Mouse (Mus musculus) limb, embryonic 14.5 days (tissue): ENCODE data around the gene Mylk4. TPM values are rescaled to one million over a fixed set of nuclear protein-coding genes. Genes with fewer than 3 reads are reported as not detected.

Experiments
- ATAC-seq: fragments of 200-750 bp; cut with Nextera tagmentation; 2 replicates; pipeline ENCODE4 v1.8.0; 2017; ENCODE audit warnings: low read depth, moderate number of reproducible peaks, moderate TSS enrichment; ENCODE audit not compliant: low FRiP score
- DNase-seq: peaks from one replicate; pipeline ENCODE4 v3.0.0-alpha.2; 2015; ENCODE audit warnings: low spot score
- H3K27ac ChIP-seq: fragments of 300-500 bp; sonication (generic); replicated peaks from 2 replicates; pipeline ENCODE4 v1.5.1; 2014; ENCODE audit warnings: low read depth, mild to moderate bottlenecking, low read length, moderate library complexity, mixed read lengths
- H3K27me3 ChIP-seq: fragments of 300-500 bp; sonication (generic); 2 replicates; pipeline ENCODE4 v1.6.1; 2014; ENCODE audit warnings: low read length, mixed read lengths; ENCODE audit not compliant: control insufficient read depth, insufficient read depth
- H3K36me3 ChIP-seq: fragments of 300-500 bp; sonication (generic); 2 replicates; pipeline ENCODE4 v1.6.1; 2014; ENCODE audit warnings: mild to moderate bottlenecking, low read length, moderate library complexity, mixed read lengths; ENCODE audit not compliant: control insufficient read depth, insufficient read depth
- H3K4me1 ChIP-seq: fragments of 300-500 bp; sonication (generic); 2 replicates; pipeline ENCODE4 v1.6.1; 2014; ENCODE audit warnings: antibody characterized with exemption, low read length, mixed read lengths; ENCODE audit not compliant: control insufficient read depth, insufficient read depth
- H3K4me2 ChIP-seq: fragments of 300-500 bp; sonication (generic); replicated peaks from 2 replicates; pipeline ENCODE4 v1.6.1; 2014; ENCODE audit warnings: low read depth, mild to moderate bottlenecking, low read length, moderate library complexity; ENCODE audit not compliant: severe bottlenecking
- H3K4me3 ChIP-seq: fragments of 300-500 bp; sonication (generic); replicated peaks from 2 replicates; pipeline ENCODE4 v1.5.1; 2014; ENCODE audit warnings: low read length
- H3K9ac ChIP-seq: fragments of 300-500 bp; sonication (generic); 2 replicates; pipeline ENCODE4 v1.6.1; 2014; ENCODE audit warnings: mild to moderate bottlenecking, low read depth, low read length, moderate library complexity; ENCODE audit not compliant: severe bottlenecking
- H3K9me3 ChIP-seq: fragments of 300-500 bp; sonication (generic); 2 replicates; pipeline ENCODE4 v1.6.1; 2016; ENCODE audit warnings: low read length; ENCODE audit not compliant: control insufficient read depth
- POLR2A ChIP-seq: fragments of 200-500 bp; IDR thresholded peaks from 2 replicates; pipeline ENCODE4 v1.8.0; 2012; ENCODE audit warnings: inconsistent platforms, mild to moderate bottlenecking, moderate library complexity, borderline replicate concordance; ENCODE audit not compliant: insufficient read depth, insufficient read length; ENCODE audit errors: extremely low read depth
- WGBS: fragments of 180-500 bp; shearing (Covaris S2); extraction: QIAGEN DNeasy Blood & Tissue Kit; methylation state at CpG from one replicate; pipeline ENCODE4 v1.1.7; 2014; 5-methylcytosine and 5-hydroxymethylcytosine counted together
- polyA plus RNA-seq, 2 experiments: library from polyadenylated mRNA; depleted of rRNA in 1 of 2; stranded (reverse) in 1 of 2; unstranded in 1 of 2; fragments of >200 nt; fragmentation: Nextera tagmentation in 1 of 2; extraction: Ambion mirVana in 1 of 2; gene quantifications; 2 replicates each; pipeline versions ENCODE4 v1.2.1 to v1.2.3; 2012 to 2014

The Mylk4 gene
- polyA plus RNA-seq, 2 experiments = 11.2 to 18.6 TPM

GRCm38 (mm10) chr13:32763141-32763540, 20.6 kb downstream of the Mylk4 start:
- WGBS = 89% methylated on average over 3 of the region's 3 CpGs
- H3K9ac ChIP-seq = no peak overlapping the region
- TF ChIP-seq POLR2A = no peak
- ATAC-seq (no peak), DNase-seq (no peak)
- H3K4me3 ChIP-seq = no peak overlapping the region
- no peaks in the 10 kb centered on the region for H3K27me3 ChIP-seq
- no peak overlapping the region for H3K4me2 ChIP-seq
- H3K4me1 ChIP-seq = peaks cover 22% of the 10 kb centered on the region
- no peak overlapping the region for H3K27ac ChIP-seq
- H3K9me3 ChIP-seq = no peaks in the 10 kb centered on the region
- no peaks in the 10 kb centered on the region for H3K36me3 ChIP-seq

- H3K9ac ChIP-seq = no peak overlapping the region
- H3K4me3 ChIP-seq = no peak overlapping the region
- WGBS = 38% methylated on average over 2 of the region's 2 CpGs
- peaks cover 24% of the 10 kb centered on the region for H3K4me1 ChIP-seq
- DNase-seq (peak; percentile 70), ATAC-seq (peak; percentile 30)
- H3K27me3 ChIP-seq = no peaks in the 10 kb centered on the region
- no peak for TF ChIP-seq POLR2A
- no peaks in the 10 kb centered on the region for H3K36me3 ChIP-seq
- H3K9me3 ChIP-seq = no peaks in the 10 kb centered on the region
- no peak overlapping the region for H3K27ac ChIP-seq
- H3K4me2 ChIP-seq = no peak overlapping the region
Observed at GRCm38 (mm10) chr13:32760795-32761194, 23.0 kb downstream of the Mylk4 start.

- peak; percentile 55; the same call in 1 of the 2 replicates for ATAC-seq
- H3K9ac ChIP-seq = no peak overlapping the region
- 19% methylated on average over 4 of the region's 4 CpGs for WGBS
- no peaks in the 10 kb centered on the region for H3K9me3 ChIP-seq
- no peak for TF ChIP-seq POLR2A
- peak; percentile 37 for DNase-seq
- H3K4me3 ChIP-seq = no peak overlapping the region
- no peaks in the 10 kb centered on the region for H3K27me3 ChIP-seq
- H3K4me2 ChIP-seq = no peak overlapping the region
- H3K36me3 ChIP-seq = no peaks in the 10 kb centered on the region
- H3K27ac ChIP-seq = no peak overlapping the region
- H3K4me1 ChIP-seq = peaks cover 24% of the 10 kb centered on the region
Observed at GRCm38 (mm10) chr13:32759036-32759435, 24.7 kb downstream of the Mylk4 start.

GRCm38 (mm10) chr13:32752066-32752657, 31.6 kb downstream of the Mylk4 start:
- Histone ChIP-seq H3K4me2 (no peak overlapping the region), H3K4me3 (no peak overlapping the region), H3K27me3 (no peaks in the 10 kb centered on the region), H3K4me1 (0 out of 2 replicates have a peak, but pooled peaks cover 3% of the 10 kb centered on the region), H3K9me3 (no peaks in the 10 kb centered on the region), H3K9ac (no peak overlapping the region), H3K36me3 (no peaks in the 10 kb centered on the region), H3K27ac (no peak overlapping the region; the same call in 1 of the 2 replicates)
- no peak for TF ChIP-seq POLR2A
- DNase-seq (no peak), ATAC-seq (no peak)
- 21% methylated on average over 4 of the region's 4 CpGs for WGBS

GRCm38 (mm10) chr13:32750507-32750906, 33.2 kb downstream of the Mylk4 start:
- H3K4me1 ChIP-seq = 0 out of 2 replicates have a peak, but pooled peaks cover 3% of the 10 kb centered on the region
- H3K9me3 ChIP-seq = no peaks in the 10 kb centered on the region
- 54% methylated on average over 1 of the region's 1 CpGs for WGBS
- no peak overlapping the region for H3K4me3 ChIP-seq
- no peak overlapping the region for H3K27ac ChIP-seq
- DNase-seq (no peak), ATAC-seq (no peak)
- no peak overlapping the region for H3K4me2 ChIP-seq
- H3K9ac ChIP-seq = no peak overlapping the region
- TF ChIP-seq POLR2A = no peak
- H3K36me3 ChIP-seq = no peaks in the 10 kb centered on the region
- H3K27me3 ChIP-seq = no peaks in the 10 kb centered on the region
